Comparison of ENCODE assay signal across 17 mouse cellular contexts in the genomic region with DNA sequence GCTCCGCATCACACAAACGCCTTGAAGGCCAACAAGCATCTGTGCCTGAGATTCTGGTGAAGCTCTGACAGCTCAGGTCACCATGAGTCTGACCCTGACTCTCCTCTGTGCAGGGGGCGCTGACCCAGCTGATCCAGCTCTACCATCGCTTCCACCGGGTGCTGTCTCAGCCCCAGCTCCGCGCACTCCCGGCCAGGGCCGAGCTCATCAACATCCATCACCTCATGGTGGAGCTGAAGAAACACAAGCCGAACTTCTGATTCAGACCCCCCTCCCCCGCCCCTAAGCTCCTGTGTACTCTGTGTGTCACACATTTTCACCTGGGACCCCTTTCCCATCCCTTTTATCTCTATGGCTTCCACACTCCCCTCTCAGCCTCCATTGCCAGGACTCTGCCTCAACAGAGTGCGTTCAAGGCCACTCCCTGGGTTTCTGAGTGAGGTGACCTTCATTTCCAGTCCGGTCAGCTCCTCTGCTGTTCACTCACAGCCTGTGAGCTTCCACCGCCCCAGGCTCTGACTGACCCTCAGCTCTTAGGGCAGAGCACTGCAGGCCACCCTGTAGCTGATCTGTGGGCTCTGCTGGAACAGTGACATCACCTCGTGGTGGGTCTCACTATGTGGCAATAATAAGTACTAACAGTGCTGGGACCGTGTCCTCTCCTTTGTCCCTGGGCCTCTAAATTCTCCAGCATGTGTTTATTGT. TPM values are rescaled to one million over a fixed set of nuclear protein-coding genes. Genes with fewer than 3 reads are reported as not detected.
A peak's percentile ranks its signal among the peaks of the same experiment; 100 is the strongest.
DNase-seq lines count a peak whose midpoint lies in the region.
"Had no signal": no experiment of that assay in that cellular context is flagged by ENCODE, and none has a peak within 500 bp of the region (broad histone marks: within the 10 kb centered on the region; RNA-seq: fewer than 3 reads in every experiment).

No protein-coding gene starts in this region.

- DNase-seq in adrenal gland, postnatal 10 days, result peak; percentile 54
- DNase-seq in adrenal gland, adult 18-20 months (ENCODE audit: low spot score in 2 of 2), result no peak
- peak; percentile 87 for DNase-seq in heart, adult 11 months
- no peak for DNase-seq in heart, postnatal 10 days
- peak; percentile 49 for DNase-seq in testis, postnatal 10 days (ENCODE audit: low spot score)
- no peak for DNase-seq in testis, postnatal 14 days (ENCODE audit: low spot score)
- DNase-seq: cerebellum, adult 11 months; cerebellum, adult 9-11 months; cerebellum, postnatal 25 days; forebrain, postnatal 0 days; gastrocnemius, adult 2 months; gastrocnemius, postnatal 14 days; heart, adult 18-20 months; heart, postnatal 14 days; heart, postnatal 4 days; kidney, adult 11 months; kidney, adult 8-10 months had no signal

- intact Hi-C loops in heart, postnatal 10 days (cut with DNase I), result loop anchor here (1.0 kb wide), 1 partner anchor 1325 kb away; no protein-coding TSS in a partner anchor

RNA-seq across cellular contexts. Expression of a gene that starts 10.2 kb away (rescaled TPM):
- total RNA-seq in adrenal gland, postnatal 10 days (2021), result 100 to 1,000 TPM; 943 to 952 TPM
- 100 to 1,000 TPM; 672 to 676 TPM for total RNA-seq in adrenal gland, adult 18-20 months (2021)
- total RNA-seq in heart, postnatal 10 days (2021), result 100 to 1,000 TPM; 566 to 572 TPM

RNA-seq across cellular contexts. Expression of a gene that starts 10.4 kb away (rescaled TPM):
- 10 to 100 TPM; 38.8 to 51.4 TPM for total RNA-seq in adrenal gland, postnatal 10 days (2021)
- total RNA-seq in adrenal gland, adult 18-20 months (2021), result 10 to 100 TPM; 51.1 to 53.5 TPM
- 10 to 100 TPM; 36.3 to 36.8 TPM for total RNA-seq in heart, postnatal 10 days (2021)

RNA-seq across cellular contexts. Expression of a gene that starts 14.7 kb away (rescaled TPM):
- total RNA-seq in adrenal gland, postnatal 10 days (2021), result 1 to 10 TPM; 4.8 to 5.8 TPM
- total RNA-seq in adrenal gland, adult 18-20 months (2021), result 1 to 10 TPM; 3.9 to 5.0 TPM
- 1 to 10 TPM; 2.7 to 3.7 TPM for total RNA-seq in heart, postnatal 10 days (2021)

RNA-seq across cellular contexts. Expression of a gene that starts 25.5 kb away (rescaled TPM):
- total RNA-seq in adrenal gland, postnatal 10 days (2021), result 10 to 100 TPM; 28.4 to 29.7 TPM
- total RNA-seq in adrenal gland, adult 18-20 months (2021), result 10 to 100 TPM; 29.2 to 35.7 TPM
- 10 to 100 TPM; 12.4 to 12.6 TPM for total RNA-seq in heart, postnatal 10 days (2021)

RNA-seq across cellular contexts. Expression of a gene that starts 25.9 kb away (rescaled TPM):
- total RNA-seq in adrenal gland, postnatal 10 days (2021), result 10 to 100 TPM; 81.2 to 94.9 TPM
- total RNA-seq in adrenal gland, adult 18-20 months (2021), result 10 to 100 TPM; 79.6 to 90.7 TPM
- 10 to 100 TPM; 70.8 to 78.9 TPM for total RNA-seq in heart, postnatal 10 days (2021)

Comparison
In these comparisons a context has a peak if more than half of its experiments do, and no peak if none do; other contexts are left out.
1. DNase-seq: peak in adrenal gland, postnatal 10 days (single experiment), heart, adult 11 months (single experiment) and testis, postnatal 10 days (single experiment); none in adrenal gland, adult 18-20 months (0 of 2), heart, postnatal 10 days (0 of 2) and testis, postnatal 14 days (single experiment).